Mouse (Mus musculus): ENCODE results near the gene Slc46a2. TPM values are rescaled to one million over a fixed set of nuclear protein-coding genes. Genes with fewer than 3 reads are reported as not detected.

Slc46a2 gene
- polyA plus RNA-seq (2014; fragmentation: Nextera tagmentation; extraction: Ambion mirVana): not detected in 2 replicates

GRCm38 (mm10) chr4:59914608-59915403 lies at the start of gene Slc46a2:
Gene Slc46a2, minus strand, starts transcription at chr4:59915056.
- no peak within 1 kb of the TSS for H3K4me2 ChIP-seq (ENCODE audit: low read length)
- no peaks in the 10 kb centered on the region for H3K27me3 ChIP-seq (ENCODE audit: control insufficient read depth, insufficient read depth, low read length)
- H3K36me3 ChIP-seq (ENCODE audit: control insufficient read depth, insufficient read depth, low read length): no peaks in the 10 kb centered on the region
- no peak within 1 kb of the TSS for H3K27ac ChIP-seq (replicated peaks; ENCODE audit: low read depth, low read length)
- no peaks in the 10 kb centered on the region for H3K9me3 ChIP-seq (ENCODE audit: control insufficient read depth, low read length)
- H3K4me1 ChIP-seq (ENCODE audit: control insufficient read depth, insufficient read depth, low read length): no peaks in the 10 kb centered on the region
- no peak within 1 kb of the TSS for H3K9ac ChIP-seq (replicated peaks; ENCODE audit: low read length)
- ATAC-seq (ENCODE audit: low FRiP score, low TSS enrichment) (no peak), DNase-seq (no peak)
- WGBS: 18% methylated on average over 22 of the region's 22 CpGs
- H3K4me3 ChIP-seq (replicated peaks; ENCODE audit: low read depth, low read length): no peak within 1 kb of the TSS

GRCm38 (mm10) chr4:59963405-59964344 lies 48.8 kb upstream of the Slc46a2 start, which contains the start of gene Mup6:
Gene Mup6, plus strand, starts transcription at chr4:59964294.
- H3K4me1 ChIP-seq (ENCODE audit: control insufficient read depth, insufficient read depth, low read length): no peaks in the 10 kb centered on the region
- no peaks in the 10 kb centered on the region for H3K36me3 ChIP-seq (ENCODE audit: control insufficient read depth, insufficient read depth, low read length)
- 20% methylated on average over 3 of the region's 3 CpGs for WGBS
- ATAC-seq (ENCODE audit: low FRiP score, low TSS enrichment) (no peak), DNase-seq (no peak)
- H3K9ac ChIP-seq (replicated peaks; ENCODE audit: low read length): no peak within 1 kb of the TSS
- H3K9me3 ChIP-seq (ENCODE audit: control insufficient read depth, low read length): no peaks in the 10 kb centered on the region
- no peak within 1 kb of the TSS for H3K4me3 ChIP-seq (replicated peaks; ENCODE audit: low read depth, low read length)
- no peak within 1 kb of the TSS for H3K27ac ChIP-seq (replicated peaks; ENCODE audit: low read depth, low read length)
- H3K4me2 ChIP-seq (ENCODE audit: low read length): no peak within 1 kb of the TSS
- no peaks in the 10 kb centered on the region for H3K27me3 ChIP-seq (ENCODE audit: control insufficient read depth, insufficient read depth, low read length)

- DNase-seq (no peak), ATAC-seq (ENCODE audit: low FRiP score, low TSS enrichment) (no peak)
- no peaks in the 10 kb centered on the region for H3K4me1 ChIP-seq (ENCODE audit: control insufficient read depth, insufficient read depth, low read length)
- H3K27ac ChIP-seq (replicated peaks; ENCODE audit: low read depth, low read length): no peak within 1 kb of the TSS
- H3K9ac ChIP-seq (replicated peaks; ENCODE audit: low read length): no peak within 1 kb of the TSS
- no peaks in the 10 kb centered on the region for H3K9me3 ChIP-seq (ENCODE audit: control insufficient read depth, low read length)
- no peaks in the 10 kb centered on the region for H3K27me3 ChIP-seq (ENCODE audit: control insufficient read depth, insufficient read depth, low read length)
- H3K4me2 ChIP-seq (ENCODE audit: low read length): no peak within 1 kb of the TSS
- 79% methylated on average over 3 of the region's 3 CpGs for WGBS
- H3K36me3 ChIP-seq (ENCODE audit: control insufficient read depth, insufficient read depth, low read length): no peaks in the 10 kb centered on the region
- no peak within 1 kb of the TSS for H3K4me3 ChIP-seq (replicated peaks; ENCODE audit: low read depth, low read length)
These were observed 45.8 kb upstream of the Slc46a2 start, which contains the start of gene Mup4 for GRCm38 (mm10) chr4:59960610-59961009. Gene Mup4, minus strand, starts transcription at chr4:59960710.

- Histone ChIP-seq H3K27ac (replicated peaks; ENCODE audit: low read depth, low read length) (no peak overlapping the region), H3K27me3 (ENCODE audit: control insufficient read depth, insufficient read depth, low read length) (no peaks in the 10 kb centered on the region), H3K36me3 (ENCODE audit: control insufficient read depth, insufficient read depth, low read length) (no peaks in the 10 kb centered on the region), H3K4me3 (replicated peaks; ENCODE audit: low read depth, low read length) (no peak overlapping the region), H3K9me3 (ENCODE audit: control insufficient read depth, low read length) (no peaks in the 10 kb centered on the region), H3K4me2 (ENCODE audit: low read length) (no peak overlapping the region), H3K4me1 (ENCODE audit: control insufficient read depth, insufficient read depth, low read length) (no peaks in the 10 kb centered on the region), H3K9ac (replicated peaks; ENCODE audit: low read length) (no peak overlapping the region)
- ATAC-seq (ENCODE audit: low FRiP score, low TSS enrichment) (no peak), DNase-seq (no peak)
- 81% methylated on average over 2 of the region's 2 CpGs for WGBS
These were observed 22.7 kb upstream of the Slc46a2 start for GRCm38 (mm10) chr4:59937543-59937942.

- peak; percentile 62 for ATAC-seq (ENCODE audit: low FRiP score, low TSS enrichment)
These were observed 17.8 kb upstream of the Slc46a2 start for GRCm38 (mm10) chr4:59932505-59933281.

GRCm38 (mm10) chr4:59928347-59928746 lies 13.5 kb upstream of the Slc46a2 start:
- Histone ChIP-seq H3K4me1 (ENCODE audit: control insufficient read depth, insufficient read depth, low read length) (no peaks in the 10 kb centered on the region), H3K9me3 (ENCODE audit: control insufficient read depth, low read length) (no peaks in the 10 kb centered on the region), H3K27ac (replicated peaks; ENCODE audit: low read depth, low read length) (no peak overlapping the region), H3K27me3 (ENCODE audit: control insufficient read depth, insufficient read depth, low read length) (no peaks in the 10 kb centered on the region), H3K9ac (replicated peaks; ENCODE audit: low read length) (no peak overlapping the region), H3K36me3 (ENCODE audit: control insufficient read depth, insufficient read depth, low read length) (no peaks in the 10 kb centered on the region), H3K4me2 (ENCODE audit: low read length) (no peak overlapping the region), H3K4me3 (replicated peaks; ENCODE audit: low read depth, low read length) (no peak overlapping the region)
- DNase-seq: peak; percentile 63
- WGBS: 28% methylated on average over 6 of the region's 6 CpGs
- no peak for ATAC-seq (ENCODE audit: low FRiP score, low TSS enrichment)

More at GRCm38 (mm10) chr4:59932505-59933281, 17.8 kb upstream of the Slc46a2 start:
- Histone ChIP-seq H3K27ac (replicated peaks; ENCODE audit: low read depth, low read length) (no peak overlapping the region), H3K4me3 (replicated peaks; ENCODE audit: low read depth, low read length) (no peak overlapping the region), H3K9me3 (ENCODE audit: control insufficient read depth, low read length) (no peaks in the 10 kb centered on the region), H3K4me1 (ENCODE audit: control insufficient read depth, insufficient read depth, low read length) (no peaks in the 10 kb centered on the region), H3K4me2 (ENCODE audit: low read length) (no peak overlapping the region), H3K27me3 (ENCODE audit: control insufficient read depth, insufficient read depth, low read length) (no peaks in the 10 kb centered on the region), H3K36me3 (ENCODE audit: control insufficient read depth, insufficient read depth, low read length) (no peaks in the 10 kb centered on the region), H3K9ac (replicated peaks; ENCODE audit: low read length) (no peak overlapping the region)
- 57% methylated on average over 6 of the region's 6 CpGs for WGBS
- DNase-seq: peak; percentile 70

- WGBS: 90% methylated on average over 3 of the region's 3 CpGs
- no peaks in the 10 kb centered on the region for H3K36me3 ChIP-seq (ENCODE audit: control insufficient read depth, insufficient read depth, low read length)
These were observed 12.8 kb upstream of the Slc46a2 start for GRCm38 (mm10) chr4:59927666-59928065.

GRCm38 (mm10) chr4:59925082-59925481 lies 10.2 kb upstream of the Slc46a2 start:
- Histone ChIP-seq H3K9me3 (ENCODE audit: control insufficient read depth, low read length) (no peaks in the 10 kb centered on the region), H3K27ac (replicated peaks; ENCODE audit: low read depth, low read length) (no peak overlapping the region), H3K36me3 (ENCODE audit: control insufficient read depth, insufficient read depth, low read length) (no peaks in the 10 kb centered on the region), H3K4me3 (replicated peaks; ENCODE audit: low read depth, low read length) (no peak overlapping the region), H3K4me1 (ENCODE audit: control insufficient read depth, insufficient read depth, low read length) (no peaks in the 10 kb centered on the region), H3K9ac (replicated peaks; ENCODE audit: low read length) (no peak overlapping the region), H3K4me2 (ENCODE audit: low read length) (no peak overlapping the region), H3K27me3 (ENCODE audit: control insufficient read depth, insufficient read depth, low read length) (no peaks in the 10 kb centered on the region)
- ATAC-seq (ENCODE audit: low FRiP score, low TSS enrichment): no peak
- no peak for DNase-seq
- 85% methylated on average over 9 of the region's 9 CpGs for WGBS

More at GRCm38 (mm10) chr4:59927666-59928065, 12.8 kb upstream of the Slc46a2 start:
- no peaks in the 10 kb centered on the region for H3K4me1 ChIP-seq (ENCODE audit: control insufficient read depth, insufficient read depth, low read length)
- no peak overlapping the region for H3K9ac ChIP-seq (replicated peaks; ENCODE audit: low read length)
- H3K4me3 ChIP-seq (replicated peaks; ENCODE audit: low read depth, low read length): no peak overlapping the region
- H3K4me2 ChIP-seq (ENCODE audit: low read length): no peak overlapping the region
- ATAC-seq (ENCODE audit: low FRiP score, low TSS enrichment): no peak
- H3K9me3 ChIP-seq (ENCODE audit: control insufficient read depth, low read length): no peaks in the 10 kb centered on the region
- H3K27ac ChIP-seq (replicated peaks; ENCODE audit: low read depth, low read length): no peak overlapping the region
- no peaks in the 10 kb centered on the region for H3K27me3 ChIP-seq (ENCODE audit: control insufficient read depth, insufficient read depth, low read length)
- DNase-seq: no peak
